Mouse (Mus musculus) CD4-positive, CD25-positive, alpha-beta regulatory T cell, adult 2 months (primary cell): ENCODE measurements around the gene Olfr716.
"Not testable (repeated sequence)": the region's sequence is repeated elsewhere in the genome, so short reads cannot be mapped to it uniquely, and the experiment has no call there.

ENCODE experiments used
- DNase-seq: peaks from one replicate; pipeline ENCODE4 v3.0.0-alpha.2; 2012; ENCODE audit warnings: low read depth, low spot score

Olfr716 gene

GRCm38 (mm10) chr7:107138027-107138426 lies at the start of gene Olfr716:
Olfr716 (plus strand) TSS chr7:107138327.
- not testable (repeated sequence) for DNase-seq

- no peak for DNase-seq
Measured at GRCm38 (mm10) chr7:107092920-107093319, 45.2 kb upstream of the Olfr716 start, which contains the start of gene Olfr17. Olfr17 (plus strand) TSS chr7:107093220.

GRCm38 (mm10) chr7:107110269-107110668 lies 27.9 kb upstream of the Olfr716 start, which contains the start of gene Olfr715b:
Olfr715b (minus strand) TSS chr7:107110369.
- DNase-seq = not testable (repeated sequence)

GRCm38 (mm10) chr7:107130983-107131382 lies 7.1 kb upstream of the Olfr716 start, which contains the start of gene Olfr715:
Olfr715 (minus strand) TSS chr7:107131083.
- not testable (repeated sequence) for DNase-seq

- DNase-seq = no peak
Measured at GRCm38 (mm10) chr7:107166690-107167089, 28.6 kb downstream of the Olfr716 start, which contains the start of gene Nlrp14. Nlrp14 (plus strand) TSS chr7:107166990.

- DNase-seq = no peak
Measured at GRCm38 (mm10) chr7:107180406-107180805, 42.3 kb downstream of the Olfr716 start.
